Mouse (Mus musculus) lung, embryonic 15.5 days (tissue): ENCODE data around the gene Pde6d. TPM values are rescaled to one million over a fixed set of nuclear protein-coding genes. Genes with fewer than 3 reads are reported as not detected.
A peak's percentile ranks its signal among the peaks of the same experiment; 100 is the strongest.

ENCODE experiments used
- ATAC-seq: fragments of 200-750 bp; cut with Nextera tagmentation; 2 replicates; pipeline ENCODE4 v1.8.0; 2017; ENCODE audit warnings: moderate number of reproducible peaks, borderline replicate concordance; ENCODE audit not compliant: low FRiP score, low TSS enrichment; ENCODE audit errors: extremely low read depth
- H3K27ac ChIP-seq: fragments of 300-500 bp; sonication (generic); 2 replicates; pipeline ENCODE4 v1.5.1; 2015; ENCODE audit warnings: moderate library complexity, mild to moderate bottlenecking, inconsistent platforms
- H3K27me3 ChIP-seq: fragments of 300-500 bp; sonication (generic); 2 replicates; pipeline ENCODE4 v1.6.1; 2015; ENCODE audit warnings: inconsistent platforms
- H3K36me3 ChIP-seq: fragments of 300-500 bp; sonication (generic); 2 replicates; pipeline ENCODE4 v1.6.1; 2015; ENCODE audit warnings: inconsistent platforms
- H3K4me1 ChIP-seq: fragments of 300-500 bp; sonication (generic); 2 replicates; pipeline ENCODE4 v1.6.1; 2015; ENCODE audit warnings: inconsistent platforms
- H3K4me2 ChIP-seq: fragments of 300-500 bp; sonication (generic); 2 replicates; pipeline ENCODE4 v1.6.1; 2015; ENCODE audit warnings: inconsistent platforms, mild to moderate bottlenecking, moderate library complexity
- H3K4me3 ChIP-seq: fragments of 300-500 bp; sonication (generic); 2 replicates; pipeline ENCODE4 v1.5.1; 2015; ENCODE audit warnings: mild to moderate bottlenecking, inconsistent platforms
- H3K9ac ChIP-seq: fragments of 300-500 bp; sonication (generic); 2 replicates; pipeline ENCODE4 v1.6.1; 2015; ENCODE audit warnings: inconsistent platforms
- H3K9me3 ChIP-seq: fragments of 300-500 bp; sonication (generic); 2 replicates; pipeline ENCODE4 v1.6.1; 2016; ENCODE audit warnings: inconsistent platforms
- WGBS: fragments of 180-500 bp; shearing (Covaris S2); methylation state at CpG from one replicate; pipeline ENCODE4 v1.1.7; 2015; 5-methylcytosine and 5-hydroxymethylcytosine counted together
- polyA plus RNA-seq: library from polyadenylated mRNA; unstranded; fragments of >200 nt; fragmentation: Nextera tagmentation; extraction: Ambion mirVana; gene quantifications from 2 replicates; pipeline ENCODE4 v1.2.1, GENCODE M21; 2015

Gene Pde6d
- polyA plus RNA-seq, 1 experiment from 2014 or later = 64.4 TPM

- Histone ChIP-seq H3K27ac (peak overlapping the region; percentile 65), H3K4me3 (peak overlapping the region; percentile 9; the same call in 1 of the 2 replicates), H3K9me3 (no peaks in the 10 kb centered on the region), H3K4me1 (peaks cover 33% of the 10 kb centered on the region), H3K36me3 (peaks cover 26% of the 10 kb centered on the region), H3K4me2 (peak overlapping the region; percentile 26; the same call in 1 of the 2 replicates), H3K27me3 (no peaks in the 10 kb centered on the region), H3K9ac (peak overlapping the region; percentile 25; the same call in 1 of the 2 replicates)
- 5% methylated on average over 13 of the region's 13 CpGs for WGBS
- no peak for ATAC-seq
Observed at GRCm38 (mm10) chr1:86531547-86532321, 50.7 kb downstream of the Pde6d start.

- Histone ChIP-seq H3K4me2 (0 out of 2 replicates have a peak overlapping the region, but pooled peaks have one; percentile 26), H3K4me3 (no peak overlapping the region), H3K36me3 (peaks cover 26% of the 10 kb centered on the region), H3K9me3 (no peaks in the 10 kb centered on the region), H3K27ac (peak overlapping the region; percentile 65), H3K27me3 (no peaks in the 10 kb centered on the region), H3K9ac (peak overlapping the region; percentile 25; the same call in 1 of the 2 replicates), H3K4me1 (peaks cover 33% of the 10 kb centered on the region)
- no peak for ATAC-seq
- 14% methylated on average over 4 of the region's 4 CpGs for WGBS
Observed at GRCm38 (mm10) chr1:86530871-86531546, 51.4 kb downstream of the Pde6d start.

GRCm38 (mm10) chr1:86529590-86529989 lies 52.8 kb downstream of the Pde6d start:
- Histone ChIP-seq H3K4me3 (peak overlapping the region; percentile 90), H3K9me3 (no peaks in the 10 kb centered on the region), H3K4me1 (peaks cover 38% of the 10 kb centered on the region), H3K27ac (peak overlapping the region; percentile 100), H3K9ac (peak overlapping the region; percentile 95), H3K27me3 (no peaks in the 10 kb centered on the region), H3K4me2 (peak overlapping the region; percentile 86), H3K36me3 (peaks cover 26% of the 10 kb centered on the region)
- 11% methylated on average over 4 of the region's 4 CpGs for WGBS
- ATAC-seq = no peak

GRCm38 (mm10) chr1:86528571-86529180 lies 53.8 kb downstream of the Pde6d start:
- Histone ChIP-seq H3K9me3 (no peaks in the 10 kb centered on the region), H3K9ac (peak overlapping the region; percentile 95), H3K36me3 (peaks cover 26% of the 10 kb centered on the region), H3K27me3 (no peaks in the 10 kb centered on the region), H3K4me1 (peaks cover 47% of the 10 kb centered on the region), H3K4me3 (peak overlapping the region; percentile 90), H3K4me2 (peak overlapping the region; percentile 86), H3K27ac (peak overlapping the region; percentile 100)
- ATAC-seq = no peak
- WGBS = 0% methylated on average over 15 of the region's 15 CpGs

- no peaks in the 10 kb centered on the region for H3K27me3 ChIP-seq
- no peaks in the 10 kb centered on the region for H3K9me3 ChIP-seq
- peak overlapping the region; percentile 95 for H3K9ac ChIP-seq
- peak overlapping the region; percentile 86 for H3K4me2 ChIP-seq
- H3K4me3 ChIP-seq = peak overlapping the region; percentile 90
- H3K36me3 ChIP-seq = peaks cover 26% of the 10 kb centered on the region
- under 1% methylated on average over 80 of the region's 89 CpGs for WGBS
- peak overlapping the region; percentile 100 for H3K27ac ChIP-seq
- no peak; the same call in 1 of the 2 replicates for ATAC-seq
- H3K4me1 ChIP-seq = peaks cover 54% of the 10 kb centered on the region
Observed at GRCm38 (mm10) chr1:86527599-86528486, 54.6 kb downstream of the Pde6d start.

GRCm38 (mm10) chr1:86526789-86527598 lies 55.4 kb downstream of the Pde6d start:
- no peak for ATAC-seq
- no peaks in the 10 kb centered on the region for H3K27me3 ChIP-seq
- H3K9me3 ChIP-seq = no peaks in the 10 kb centered on the region
- H3K36me3 ChIP-seq = peaks cover 26% of the 10 kb centered on the region
- WGBS = under 1% methylated on average over 111 of the region's 111 CpGs
- H3K27ac ChIP-seq = peak overlapping the region; percentile 100
- H3K9ac ChIP-seq = peak overlapping the region; percentile 95
- peak overlapping the region; percentile 90 for H3K4me3 ChIP-seq
- peak overlapping the region; percentile 86 for H3K4me2 ChIP-seq
- peaks cover 55% of the 10 kb centered on the region for H3K4me1 ChIP-seq

- ATAC-seq = peak; percentile 95
- no peaks in the 10 kb centered on the region for H3K27me3 ChIP-seq
- H3K4me1 ChIP-seq = peaks cover 52% of the 10 kb centered on the region
- H3K9me3 ChIP-seq = no peaks in the 10 kb centered on the region
- H3K4me3 ChIP-seq = peak within 1 kb of the TSS; percentile 90
- peak within 1 kb of the TSS; percentile 95 for H3K4me2 ChIP-seq
- WGBS = under 1% methylated on average over 57 of the region's 63 CpGs
- peaks cover 19% of the 10 kb centered on the region for H3K36me3 ChIP-seq
- peak within 1 kb of the TSS; percentile 95 for H3K9ac ChIP-seq
- H3K27ac ChIP-seq = peak within 1 kb of the TSS; percentile 100
Observed at GRCm38 (mm10) chr1:86526116-86526788, 56.2 kb downstream of the Pde6d start, which contains the start of gene Ptma. Gene Ptma, plus strand, starts transcription at chr1:86526726.

GRCm38 (mm10) chr1:86525499-86526115 lies 56.8 kb downstream of the Pde6d start:
- WGBS = under 1% methylated on average over 44 of the region's 44 CpGs
- ATAC-seq = peak; percentile 25

DNA sequence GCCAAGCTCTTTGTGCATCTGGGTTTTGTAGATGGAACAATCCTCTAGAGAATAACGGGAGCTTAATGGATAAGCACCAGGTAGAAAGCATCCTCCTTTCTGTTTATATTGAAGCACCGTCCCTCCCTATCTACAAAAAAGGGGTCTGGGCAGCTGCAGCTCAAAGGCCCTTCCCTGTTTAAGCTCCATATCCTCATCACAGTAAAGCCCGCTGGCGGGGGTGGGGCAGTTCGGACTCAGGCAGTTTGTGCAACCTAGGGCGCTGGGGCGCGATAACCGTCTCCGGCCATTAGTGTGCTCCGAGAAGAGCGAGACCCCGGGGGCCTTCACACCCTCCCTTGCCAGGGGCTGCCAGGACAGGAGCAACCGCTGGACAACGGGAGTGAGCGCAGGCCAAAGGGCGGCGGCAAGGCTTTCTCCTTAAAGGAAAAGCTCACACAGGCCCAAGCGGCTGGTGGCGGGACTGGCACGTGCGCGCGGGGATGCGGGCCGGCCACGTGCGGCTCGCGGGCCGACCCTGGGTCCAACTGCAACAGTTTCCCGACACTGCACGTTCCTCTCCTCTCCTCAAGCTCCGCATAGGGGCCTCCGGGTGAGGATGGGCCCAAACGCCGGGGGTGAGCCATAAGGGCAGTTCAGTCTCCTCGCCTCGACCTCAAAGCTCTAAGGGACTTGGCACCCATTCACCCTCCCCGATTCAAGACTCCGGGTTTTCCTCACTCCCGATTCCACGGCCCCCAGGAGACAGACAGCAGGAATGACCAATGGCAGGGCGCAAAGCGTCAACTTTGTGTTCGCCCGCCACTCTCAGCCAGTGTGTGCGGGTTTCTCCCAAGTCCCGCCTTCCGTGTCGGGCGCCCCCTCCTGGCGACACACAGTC lies 57.6 kb downstream of the Pde6d start:
- peaks cover 12% of the 10 kb centered on the region for H3K36me3 ChIP-seq
- 3% methylated on average over 53 of the region's 53 CpGs for WGBS
- peak overlapping the region; percentile 90 for H3K4me3 ChIP-seq
- ATAC-seq = peak; percentile 76
- no peaks in the 10 kb centered on the region for H3K9me3 ChIP-seq
- H3K27ac ChIP-seq = peak overlapping the region; percentile 100
- no peaks in the 10 kb centered on the region for H3K27me3 ChIP-seq
- peaks cover 44% of the 10 kb centered on the region for H3K4me1 ChIP-seq
- peak overlapping the region; percentile 88 for H3K9ac ChIP-seq
- H3K4me2 ChIP-seq = peak overlapping the region; percentile 95

More at GRCm38 (mm10) chr1:86525499-86526115, 56.8 kb downstream of the Pde6d start:
- H3K27ac ChIP-seq = peak overlapping the region; percentile 100
- peaks cover 45% of the 10 kb centered on the region for H3K4me1 ChIP-seq
- H3K4me3 ChIP-seq = peak overlapping the region; percentile 90
- peak overlapping the region; percentile 95 for H3K4me2 ChIP-seq
- H3K27me3 ChIP-seq = no peaks in the 10 kb centered on the region
- no peaks in the 10 kb centered on the region for H3K9me3 ChIP-seq
- H3K9ac ChIP-seq = peak overlapping the region; percentile 88
- H3K36me3 ChIP-seq = peaks cover 13% of the 10 kb centered on the region
